Mouse (Mus musculus) olfactory bulb, adult 2 months (tissue): ENCODE measurements at regions not wholly inside any gene's neighbourhood (a gene's known extent, or its start where the extent isn't known, plus 50 kb on each side); places are given as distances from the start of the nearest gene placed in this dataset.

Experiments
- CTCF ChIP-seq: fragments of 200-500 bp; IDR thresholded peaks from 2 replicates; pipeline ENCODE4 v1.5.1; 2012; ENCODE audit warnings: low read depth, mild to moderate bottlenecking, low read length, moderate library complexity; ENCODE audit not compliant: insufficient read depth
- POLR2A ChIP-seq: fragments of 200-500 bp; IDR thresholded peaks from 2 replicates; pipeline ENCODE4 v1.6.1; 2012; ENCODE audit warnings: mild to moderate bottlenecking, low read depth, low read length, moderate library complexity; ENCODE audit not compliant: insufficient read depth

DNA sequence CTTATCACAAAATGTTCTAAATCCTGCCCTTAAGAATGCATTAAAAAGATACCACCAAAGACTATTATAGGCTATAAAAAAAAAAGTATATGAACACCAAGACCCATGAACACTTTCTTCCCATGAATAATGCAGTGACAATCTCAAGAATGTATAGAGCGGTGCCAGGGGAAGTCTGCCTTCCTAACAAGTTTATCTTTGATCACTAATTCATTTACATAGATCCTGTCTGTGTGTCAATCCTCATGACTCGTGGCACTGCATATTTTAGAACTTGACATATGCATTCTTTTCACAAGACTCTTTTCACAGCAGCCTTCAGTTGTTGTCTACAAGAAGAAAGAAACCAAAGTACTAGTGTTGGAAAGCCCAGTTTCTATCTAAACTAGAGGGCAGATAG lies 373.4 kb upstream of the Gm9747 start:
- TF ChIP-seq CTCF (no peak), POLR2A (no peak)
